Mouse (Mus musculus) spleen, postnatal 10 days (tissue): ENCODE measurements around the gene Zfp423.

Source experiments
- DNase-seq, 2 experiments: peaks; one replicate each; pipeline ENCODE4 v3.0.0; 2021 to 2022; ENCODE audit warnings: low spot score in 2 of 2

The Zfp423 gene

DNA sequence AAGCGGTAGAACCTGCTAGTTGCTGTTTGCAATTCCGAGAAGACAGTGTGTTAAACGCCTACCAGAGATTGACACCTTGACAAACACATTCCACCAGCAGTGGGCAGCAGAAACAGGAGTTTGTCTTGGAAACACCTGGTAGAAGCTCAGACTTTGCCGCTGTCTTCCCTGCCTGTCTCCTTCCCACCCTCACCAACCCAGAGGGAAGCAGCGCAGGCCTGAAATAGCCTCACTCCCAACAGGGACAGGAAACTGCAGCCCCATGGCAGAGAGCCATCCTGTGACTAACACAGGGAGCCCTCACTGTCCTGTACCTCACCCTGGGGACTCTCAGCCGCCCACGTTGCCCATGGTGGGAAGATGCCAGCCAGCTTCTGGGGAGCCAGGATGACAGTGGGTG, 340.3 kb downstream of the Zfp423 start:
- DNase-seq, result no peak

DNA sequence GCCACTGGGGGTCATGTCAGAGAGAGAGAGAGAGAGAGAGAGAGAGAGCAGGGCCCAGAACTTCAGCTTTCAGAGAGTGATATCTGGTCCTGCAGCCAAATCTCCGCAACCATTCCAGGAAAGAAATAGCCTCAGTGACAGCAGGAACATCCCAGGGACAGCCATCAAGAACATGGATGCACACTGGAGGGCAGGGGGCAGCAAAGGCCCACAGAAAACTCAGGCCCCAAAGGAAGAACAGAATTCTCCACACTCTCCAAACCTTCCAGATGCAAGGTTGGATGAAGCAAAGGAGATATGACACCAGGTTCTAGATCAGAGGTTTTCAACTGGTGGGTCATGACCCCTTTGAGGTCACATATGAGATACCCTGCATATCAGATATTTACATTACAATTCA, 345.7 kb downstream of the Zfp423 start:
- no peak for DNase-seq
